Mouse (Mus musculus) midbrain, embryonic 15.5 days (tissue): ENCODE measurements around the gene Rffl. TPM values are rescaled to one million over a fixed set of nuclear protein-coding genes. Genes with fewer than 3 reads are reported as not detected.

Source experiments
- ATAC-seq: fragments of 200-750 bp; cut with Nextera tagmentation; replicated peaks from 2 replicates; pipeline ENCODE4 v1.8.0; 2017; ENCODE audit warnings: moderate TSS enrichment
- H3K27ac ChIP-seq: fragments of 300-500 bp; sonication (generic); 2 replicates; pipeline ENCODE4 v1.5.1; 2015; ENCODE audit warnings: mild to moderate bottlenecking, inconsistent platforms
- H3K27me3 ChIP-seq: fragments of 300-500 bp; sonication (generic); replicated peaks from 2 replicates; pipeline ENCODE4 v1.6.1; 2015; ENCODE audit warnings: inconsistent platforms
- H3K36me3 ChIP-seq: fragments of 300-500 bp; sonication (generic); replicated peaks from 2 replicates; pipeline ENCODE4 v1.6.1; 2015; ENCODE audit warnings: inconsistent platforms
- H3K4me1 ChIP-seq: fragments of 300-500 bp; sonication (generic); 2 replicates; pipeline ENCODE4 v1.6.1; 2015; ENCODE audit warnings: inconsistent platforms
- H3K4me2 ChIP-seq: fragments of 300-500 bp; sonication (generic); 2 replicates; pipeline ENCODE4 v1.6.1; 2015; ENCODE audit warnings: inconsistent platforms, mild to moderate bottlenecking, moderate library complexity
- H3K4me3 ChIP-seq: fragments of 300-500 bp; sonication (generic); 2 replicates; pipeline ENCODE4 v1.5.1; 2015; ENCODE audit warnings: mild to moderate bottlenecking, inconsistent platforms
- H3K9ac ChIP-seq: fragments of 300-500 bp; sonication (generic); 2 replicates; pipeline ENCODE4 v1.6.1; 2015; ENCODE audit warnings: mild to moderate bottlenecking, inconsistent platforms
- H3K9me3 ChIP-seq: fragments of 300-500 bp; sonication (generic); 2 replicates; pipeline ENCODE4 v1.6.1; 2016; ENCODE audit warnings: inconsistent platforms
- WGBS: fragments of 180-500 bp; shearing (Covaris S2); methylation state at CpG from one replicate; pipeline ENCODE4 v1.1.7; 2015; ENCODE audit warnings: mixed read lengths; 5-methylcytosine and 5-hydroxymethylcytosine counted together
- polyA plus RNA-seq: library from polyadenylated mRNA; unstranded; fragments of >200 nt; fragmentation: Nextera tagmentation; extraction: Ambion mirVana; gene quantifications from 2 replicates; pipeline ENCODE4 v1.2.1, GENCODE M21; 2015

The Rffl gene
- polyA plus RNA-seq, 1 experiment from 2014 or later: 4.1 TPM

DNA sequence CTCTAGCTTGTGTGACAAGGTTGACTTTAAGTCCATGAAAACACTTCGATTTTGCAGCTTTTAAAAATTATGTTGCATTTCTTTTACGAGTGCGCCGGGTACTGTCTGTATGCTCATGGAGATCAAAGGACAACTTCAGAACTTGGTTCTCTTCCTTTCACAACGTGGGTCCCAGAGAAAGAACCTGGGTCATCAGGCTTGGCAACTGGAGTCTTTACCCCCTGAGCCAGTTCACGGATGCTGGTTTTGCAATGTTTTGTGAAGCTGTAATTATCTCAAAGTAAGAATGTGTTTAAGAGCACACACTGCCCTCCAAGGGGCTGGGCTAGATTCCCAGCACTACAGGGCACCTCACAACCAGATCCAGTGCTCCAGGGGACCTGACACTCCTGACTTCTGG is 16.9 kb downstream of the Rffl start:
- Histone ChIP-seq H3K4me1 (0 out of 2 replicates have a peak, but pooled peaks cover 11% of the 10 kb centered on the region), H3K4me2 (no peak overlapping the region), H3K9ac (no peak overlapping the region), H3K27me3 (no peaks in the 10 kb centered on the region), H3K36me3 (no peaks in the 10 kb centered on the region), H3K27ac (no peak overlapping the region), H3K9me3 (no peaks in the 10 kb centered on the region), H3K4me3 (no peak overlapping the region)
- ATAC-seq: no peak
- 90% methylated on average over 6 of the region's 6 CpGs for WGBS

DNA sequence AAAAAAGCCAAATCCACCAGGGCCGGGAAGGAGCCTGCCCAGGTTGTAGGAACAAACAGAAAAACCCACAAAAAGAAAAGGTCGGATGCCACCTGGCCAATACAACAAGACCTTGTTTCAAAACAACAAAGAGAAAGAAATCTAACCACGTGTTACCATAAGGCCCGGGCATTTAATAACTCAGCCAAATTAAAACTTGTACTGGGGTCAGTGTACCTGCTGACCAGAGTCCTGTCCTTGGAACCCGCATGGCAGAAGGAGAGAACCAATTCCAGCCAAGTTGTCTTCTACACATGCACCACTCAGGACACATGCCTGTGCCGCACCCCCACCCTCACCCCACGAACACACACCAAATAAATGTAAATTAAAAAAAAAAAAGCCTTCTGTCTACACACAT is 18.1 kb downstream of the Rffl start:
- no peak for ATAC-seq
- H3K4me1 ChIP-seq: 0 out of 2 replicates have a peak, but pooled peaks cover 11% of the 10 kb centered on the region
- H3K4me2 ChIP-seq: no peak overlapping the region
- H3K4me3 ChIP-seq: no peak overlapping the region
- H3K36me3 ChIP-seq: no peaks in the 10 kb centered on the region
- WGBS: 90% methylated on average over 7 of the region's 7 CpGs
- H3K27me3 ChIP-seq: no peaks in the 10 kb centered on the region
- H3K9ac ChIP-seq: no peak overlapping the region
- no peaks in the 10 kb centered on the region for H3K9me3 ChIP-seq
- no peak overlapping the region for H3K27ac ChIP-seq

DNA sequence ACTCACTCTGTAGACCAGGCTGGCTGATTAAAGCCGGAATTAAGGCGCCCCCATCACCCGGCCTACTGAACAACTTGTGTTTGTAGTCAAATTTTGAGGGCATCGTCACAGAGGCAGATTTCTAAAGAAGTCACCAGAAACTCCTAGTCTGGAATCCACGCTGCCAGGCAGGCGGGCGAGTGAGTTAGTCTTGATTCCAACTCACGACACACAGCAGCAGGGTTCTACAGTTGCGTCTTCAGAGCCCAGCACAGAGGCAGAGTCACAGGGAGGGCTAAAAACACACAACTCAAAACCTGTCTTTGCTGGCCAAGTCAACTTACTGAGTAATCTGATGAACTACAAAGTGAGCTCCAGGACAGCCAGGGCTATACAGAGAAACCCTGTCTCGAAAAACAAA is 18.5 kb downstream of the Rffl start:
- WGBS: 83% methylated on average over 10 of the region's 10 CpGs
- no peak overlapping the region for H3K4me3 ChIP-seq
- 0 out of 2 replicates have a peak, but pooled peaks cover 11% of the 10 kb centered on the region for H3K4me1 ChIP-seq
- no peak for ATAC-seq
- no peak overlapping the region for H3K9ac ChIP-seq
- H3K27me3 ChIP-seq: no peaks in the 10 kb centered on the region
- H3K27ac ChIP-seq: no peak overlapping the region
- no peaks in the 10 kb centered on the region for H3K36me3 ChIP-seq
- H3K9me3 ChIP-seq: no peaks in the 10 kb centered on the region
- H3K4me2 ChIP-seq: no peak overlapping the region

DNA sequence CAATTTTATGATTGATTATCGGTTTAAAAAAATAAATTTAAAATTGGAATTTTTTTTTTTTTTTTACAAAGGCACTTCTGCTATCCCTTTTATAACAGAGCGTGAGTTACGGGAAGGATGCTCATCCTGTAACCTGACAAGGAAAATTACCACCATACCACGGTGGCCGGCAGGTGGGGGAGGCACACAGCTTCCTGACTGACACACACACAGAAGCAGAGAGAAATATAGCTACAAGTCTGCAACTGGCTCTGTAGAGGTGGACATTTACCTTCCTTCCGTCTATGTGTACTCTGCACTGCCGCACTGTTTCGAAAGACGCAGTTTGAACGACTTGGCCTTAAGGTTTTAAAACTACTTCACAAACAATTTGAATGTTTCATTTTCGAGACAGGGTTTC is 18.9 kb downstream of the Rffl start:
- H3K4me3 ChIP-seq: no peak overlapping the region
- no peak for ATAC-seq
- 86% methylated on average over 11 of the region's 11 CpGs for WGBS
- no peak overlapping the region for H3K9ac ChIP-seq
- H3K4me1 ChIP-seq: 0 out of 2 replicates have a peak, but pooled peaks cover 11% of the 10 kb centered on the region
- H3K4me2 ChIP-seq: no peak overlapping the region
- no peaks in the 10 kb centered on the region for H3K27me3 ChIP-seq
- H3K36me3 ChIP-seq: no peaks in the 10 kb centered on the region
- H3K27ac ChIP-seq: no peak overlapping the region
- no peaks in the 10 kb centered on the region for H3K9me3 ChIP-seq

DNA sequence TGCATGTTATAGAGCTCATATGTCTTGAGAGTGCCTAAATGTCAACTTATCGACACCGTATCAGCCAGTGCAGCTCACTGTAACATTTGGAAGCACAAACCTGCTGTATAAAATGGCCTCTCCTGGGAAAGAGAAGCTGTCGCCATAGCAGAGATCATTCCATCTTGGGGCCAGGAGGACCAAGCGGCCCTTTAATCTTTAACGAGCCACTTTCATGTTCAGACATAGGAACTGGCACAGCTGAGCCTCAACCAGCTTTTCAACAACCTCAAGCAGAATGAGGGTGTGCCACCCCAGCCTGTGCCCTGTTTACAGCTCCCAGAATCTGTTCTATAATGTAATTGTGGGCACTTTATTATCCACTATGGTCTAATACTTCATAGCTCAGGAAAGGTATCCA is 20.8 kb downstream of the Rffl start:
- no peaks in the 10 kb centered on the region for H3K36me3 ChIP-seq
- 47% methylated on average over 5 of the region's 5 CpGs for WGBS
- H3K27me3 ChIP-seq: no peaks in the 10 kb centered on the region
- no peaks in the 10 kb centered on the region for H3K9me3 ChIP-seq
- no peak overlapping the region for H3K4me2 ChIP-seq
- H3K27ac ChIP-seq: 0 out of 2 replicates have a peak overlapping the region, but pooled peaks have one; percentile 31
- no peak overlapping the region for H3K4me3 ChIP-seq
- no peak for ATAC-seq
- H3K4me1 ChIP-seq: peaks cover 20% of the 10 kb centered on the region
- no peak overlapping the region for H3K9ac ChIP-seq

DNA sequence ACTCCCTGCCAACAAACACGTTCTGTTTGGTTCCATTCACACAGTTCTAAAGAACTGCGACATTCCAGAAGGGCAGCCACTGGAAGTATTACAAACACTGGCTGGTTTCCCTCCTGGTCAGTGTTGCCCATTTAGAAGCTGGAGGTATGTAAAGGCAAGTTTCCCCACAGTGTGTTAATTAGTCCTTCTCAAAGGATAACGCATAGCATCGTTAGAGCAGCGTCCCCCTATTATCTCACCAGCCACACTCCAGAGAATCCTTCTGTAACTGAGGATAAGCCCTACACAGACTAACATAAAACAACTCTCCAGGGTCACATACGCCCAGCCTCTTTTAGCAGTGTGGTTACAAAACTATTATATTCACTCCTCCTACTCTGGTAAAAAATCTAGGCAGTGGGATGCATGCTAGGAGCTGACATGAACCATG is 23.4 kb downstream of the Rffl start:
- Histone ChIP-seq H3K36me3 (no peaks in the 10 kb centered on the region), H3K4me2 (no peak overlapping the region), H3K9me3 (no peaks in the 10 kb centered on the region), H3K9ac (no peak overlapping the region), H3K4me1 (peaks cover 23% of the 10 kb centered on the region), H3K4me3 (no peak overlapping the region), H3K27ac (no peak overlapping the region), H3K27me3 (no peaks in the 10 kb centered on the region)
- WGBS: 19% methylated on average over 6 of the region's 6 CpGs
- ATAC-seq: no peak

DNA sequence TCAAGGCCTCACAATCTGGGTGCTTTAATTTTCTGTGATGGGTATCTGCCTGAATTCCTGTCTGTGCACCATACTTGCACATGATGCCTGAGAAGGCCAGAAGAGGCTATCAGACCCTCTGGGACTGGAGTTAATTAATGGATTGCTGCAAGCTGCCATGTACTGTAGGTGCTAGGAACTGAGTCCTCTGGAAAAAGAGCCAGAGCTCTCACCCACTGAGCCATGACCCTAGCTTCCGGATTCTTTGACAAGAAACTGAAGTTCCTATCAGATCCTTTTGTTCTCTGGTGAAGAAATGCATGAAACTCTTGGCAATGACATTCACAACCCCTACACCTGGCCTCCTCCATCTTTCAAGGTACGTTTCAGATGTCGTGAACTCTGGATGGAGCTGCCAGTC is 24.1 kb downstream of the Rffl start:
- Histone ChIP-seq H3K9ac (no peak overlapping the region), H3K4me1 (peaks cover 23% of the 10 kb centered on the region), H3K27ac (no peak overlapping the region), H3K27me3 (no peaks in the 10 kb centered on the region), H3K4me3 (no peak overlapping the region), H3K36me3 (no peaks in the 10 kb centered on the region), H3K9me3 (no peaks in the 10 kb centered on the region), H3K4me2 (no peak overlapping the region)
- WGBS: 72% methylated on average over 3 of the region's 3 CpGs
- no peak for ATAC-seq

DNA sequence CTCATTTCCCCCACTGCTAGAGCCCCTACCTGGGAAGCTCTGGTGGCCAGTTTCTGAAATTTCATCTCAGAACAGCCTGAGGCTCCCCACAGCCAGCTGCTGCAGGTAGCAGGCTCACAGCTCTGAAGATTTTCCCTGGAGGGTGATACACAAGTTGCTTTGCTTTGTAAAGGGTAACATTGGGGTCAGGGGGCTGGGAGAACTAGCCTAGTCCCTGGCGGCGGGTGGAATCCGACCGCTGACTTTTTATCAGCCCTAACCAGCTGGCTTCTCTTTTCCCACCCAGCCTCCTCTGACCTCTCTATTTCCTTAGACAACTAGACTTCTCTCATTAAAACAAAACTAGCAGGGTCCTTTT is 25.0 kb downstream of the Rffl start:
- WGBS: 33% methylated on average over 4 of the region's 4 CpGs
- Histone ChIP-seq H3K9ac (peak overlapping the region; percentile 27; the same call in 1 of the 2 replicates), H3K27ac (peak overlapping the region; percentile 39), H3K4me1 (peaks cover 18% of the 10 kb centered on the region), H3K27me3 (no peaks in the 10 kb centered on the region), H3K9me3 (no peaks in the 10 kb centered on the region), H3K36me3 (no peaks in the 10 kb centered on the region), H3K4me3 (peak overlapping the region; percentile 14), H3K4me2 (peak overlapping the region; percentile 44)
- no peak for ATAC-seq

DNA sequence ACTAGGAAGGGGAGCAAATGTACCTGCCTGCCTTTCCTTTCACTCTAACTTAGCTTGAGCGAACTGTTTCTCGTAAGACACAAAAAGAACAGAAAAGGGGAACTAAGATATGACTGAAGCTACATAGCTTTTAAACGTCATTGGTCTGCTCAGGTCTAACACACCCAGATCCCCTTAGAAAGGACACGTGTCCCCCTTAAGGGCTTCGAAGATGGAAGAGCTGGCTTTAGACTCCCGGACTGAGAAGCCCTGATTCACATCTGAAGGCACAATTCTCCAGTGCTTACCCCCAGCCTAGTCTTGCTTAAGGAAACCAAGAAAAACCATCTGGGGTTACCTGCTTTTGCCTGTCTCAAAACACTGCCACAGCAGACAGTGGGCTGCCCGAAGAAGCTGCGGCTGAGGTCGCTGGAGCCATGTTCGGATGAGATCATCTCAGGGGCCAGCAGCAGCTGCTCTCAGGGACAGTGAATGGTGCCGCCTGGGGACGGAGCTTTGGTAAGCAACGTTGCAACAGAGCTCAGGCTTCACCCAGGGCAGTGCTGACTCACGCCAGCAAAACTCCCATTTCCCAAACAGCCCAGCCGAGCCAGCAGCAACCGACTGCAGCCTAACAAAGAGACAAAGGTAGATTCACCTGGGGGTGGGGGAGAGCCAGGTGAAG is 25.5 kb downstream of the Rffl start:
- Histone ChIP-seq H3K27ac (peak overlapping the region; percentile 39), H3K4me1 (peaks cover 18% of the 10 kb centered on the region), H3K27me3 (no peaks in the 10 kb centered on the region), H3K4me2 (peak overlapping the region; percentile 44), H3K9ac (peak overlapping the region; percentile 27), H3K9me3 (no peaks in the 10 kb centered on the region), H3K4me3 (peak overlapping the region; percentile 14), H3K36me3 (no peaks in the 10 kb centered on the region)
- WGBS: 25% methylated on average over 16 of the region's 16 CpGs
- 0 out of 2 replicates have a peak, but pooled peaks have one; percentile 45 for ATAC-seq

DNA sequence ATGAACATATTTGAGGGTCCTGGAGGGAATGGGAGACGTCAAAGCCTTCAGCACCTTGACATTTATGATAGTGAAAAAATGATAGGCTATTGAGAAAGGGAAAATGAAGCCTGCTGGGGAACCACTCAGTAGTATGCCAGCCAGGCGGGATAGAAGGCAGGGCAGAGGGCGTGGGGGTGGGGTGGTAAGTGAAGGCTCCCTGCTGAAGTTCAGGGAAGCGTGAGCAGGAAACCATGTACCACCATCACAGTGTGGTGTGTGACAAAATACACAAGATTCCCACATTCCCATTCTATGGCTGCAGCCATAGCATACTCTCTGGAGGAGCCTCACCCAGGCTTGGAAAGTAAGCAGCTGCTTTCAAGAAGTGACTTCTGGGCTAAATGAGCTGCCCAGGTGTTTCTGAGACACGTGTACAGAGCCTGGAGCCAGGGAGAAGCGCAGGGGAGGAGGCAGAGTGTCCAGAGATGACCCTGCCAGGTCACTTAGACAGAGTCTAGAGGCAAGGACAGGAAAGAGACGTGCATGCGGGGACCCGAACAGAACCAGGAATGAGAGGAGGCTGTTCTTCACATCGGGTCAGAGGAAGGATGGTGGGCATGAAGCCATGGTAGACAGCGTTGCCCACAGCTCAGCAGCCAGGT is 26.1 kb downstream of the Rffl start:
- no peak for ATAC-seq
- H3K27ac ChIP-seq: no peak overlapping the region
- no peaks in the 10 kb centered on the region for H3K9me3 ChIP-seq
- peak overlapping the region; percentile 44; the same call in 1 of the 2 replicates for H3K4me2 ChIP-seq
- peaks cover 13% of the 10 kb centered on the region for H3K4me1 ChIP-seq
- H3K9ac ChIP-seq: no peak overlapping the region
- no peaks in the 10 kb centered on the region for H3K36me3 ChIP-seq
- 63% methylated on average over 11 of the region's 11 CpGs for WGBS
- H3K27me3 ChIP-seq: no peaks in the 10 kb centered on the region
- no peak overlapping the region for H3K4me3 ChIP-seq

DNA sequence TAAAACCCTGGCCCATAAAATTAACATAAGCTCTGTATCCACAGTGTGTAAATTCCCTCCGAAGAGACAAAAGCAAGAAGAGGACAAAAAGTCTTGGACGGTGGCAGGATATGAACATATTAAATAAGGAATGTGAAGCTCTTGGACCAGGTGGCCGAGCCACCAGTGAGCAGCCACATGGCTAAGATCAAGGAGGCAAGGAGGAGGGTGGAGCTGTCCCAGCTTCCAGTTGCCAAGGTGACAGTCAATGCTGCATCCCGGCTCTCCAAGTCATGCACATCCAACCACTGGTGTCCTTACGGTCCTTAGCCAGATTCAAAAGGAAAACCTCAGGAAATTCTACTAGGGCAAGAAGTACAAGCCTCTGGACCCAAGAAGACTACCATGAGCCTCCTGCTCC is 32.5 kb downstream of the Rffl start:
- H3K4me3 ChIP-seq: no peak overlapping the region
- no peak overlapping the region for H3K9ac ChIP-seq
- no peak overlapping the region for H3K27ac ChIP-seq
- WGBS: 20% methylated on average over 5 of the region's 5 CpGs
- 0 out of 2 replicates have a peak, but pooled peaks have one; percentile 48 for ATAC-seq
- no peaks in the 10 kb centered on the region for H3K9me3 ChIP-seq
- no peaks in the 10 kb centered on the region for H3K27me3 ChIP-seq
- H3K4me1 ChIP-seq: peaks cover 11% of the 10 kb centered on the region
- H3K4me2 ChIP-seq: no peak overlapping the region
- no peaks in the 10 kb centered on the region for H3K36me3 ChIP-seq

DNA sequence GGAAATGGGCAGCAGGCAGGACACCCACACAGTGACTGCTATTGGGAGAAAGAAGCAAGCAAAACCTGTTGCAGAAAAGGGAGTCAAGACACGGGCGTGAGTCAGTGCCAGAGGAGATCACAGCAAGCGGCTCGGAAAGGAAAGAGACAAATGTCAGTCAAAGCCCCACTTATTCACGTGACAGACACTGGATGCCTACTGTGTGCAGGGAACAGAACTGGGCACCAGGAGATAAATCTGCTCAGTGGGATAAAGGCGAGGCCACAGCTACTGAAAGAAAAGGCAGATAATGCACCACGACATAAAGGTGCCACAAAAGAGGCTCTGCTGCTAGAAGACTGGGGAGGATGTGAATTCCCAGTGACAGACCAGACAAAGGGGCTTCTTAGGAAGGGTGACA is 33.2 kb downstream of the Rffl start:
- 14% methylated on average over 7 of the region's 7 CpGs for WGBS
- ATAC-seq: no peak
- H3K4me3 ChIP-seq: no peak overlapping the region
- H3K27me3 ChIP-seq: no peaks in the 10 kb centered on the region
- no peak overlapping the region for H3K4me2 ChIP-seq
- peaks cover 11% of the 10 kb centered on the region for H3K4me1 ChIP-seq
- no peak overlapping the region for H3K27ac ChIP-seq
- no peaks in the 10 kb centered on the region for H3K36me3 ChIP-seq
- no peak overlapping the region for H3K9ac ChIP-seq
- no peaks in the 10 kb centered on the region for H3K9me3 ChIP-seq

DNA sequence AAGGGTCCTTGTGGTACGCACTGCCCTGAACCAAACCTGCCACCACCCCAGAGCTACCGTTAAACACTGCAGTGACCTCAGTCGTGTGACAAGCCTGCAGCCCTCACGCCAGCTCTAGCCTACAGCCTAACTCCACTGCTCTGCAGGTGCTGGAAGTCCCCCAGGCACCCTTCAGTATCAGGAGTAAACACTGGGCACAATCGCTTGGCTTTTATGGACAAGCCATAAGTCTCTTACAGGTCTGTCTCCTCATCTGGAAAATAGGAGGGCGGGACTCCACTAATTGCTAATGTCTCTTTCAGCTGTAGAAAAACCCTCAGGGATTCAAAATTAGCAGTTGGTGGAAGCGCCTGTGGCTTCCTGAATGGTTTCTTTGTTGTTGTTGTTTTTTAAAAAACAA is 33.8 kb downstream of the Rffl start:
- 50% methylated on average over 7 of the region's 7 CpGs for WGBS
- no peak overlapping the region for H3K4me2 ChIP-seq

More for the DNA sequence above, 33.8 kb downstream of the Rffl start:
- no peaks in the 10 kb centered on the region for H3K9me3 ChIP-seq
- H3K27me3 ChIP-seq: no peaks in the 10 kb centered on the region
- no peak overlapping the region for H3K4me3 ChIP-seq
- H3K9ac ChIP-seq: no peak overlapping the region
- no peak for ATAC-seq
- no peaks in the 10 kb centered on the region for H3K36me3 ChIP-seq
- H3K27ac ChIP-seq: no peak overlapping the region
- peaks cover 11% of the 10 kb centered on the region for H3K4me1 ChIP-seq
